Mouse (Mus musculus): ENCODE measurements around the gene Gm10964. TPM values are rescaled to one million over a fixed set of nuclear protein-coding genes. Genes with fewer than 3 reads are reported as not detected.

Gm10964 gene
- polyA plus RNA-seq, 1 experiment from 2014 or later: not detected

- no peak overlapping the region for H3K9ac ChIP-seq (replicated peaks)
- no peak overlapping the region for H3K4me3 ChIP-seq
- peaks cover 61% of the 10 kb centered on the region for H3K4me1 ChIP-seq
- H3K4me2 ChIP-seq (replicated peaks): no peak overlapping the region
- no peak for ATAC-seq (ENCODE audit: low FRiP score, low read depth)
- 78% methylated on average over 28 of the region's 28 CpGs for WGBS
- no peaks in the 10 kb centered on the region for H3K9me3 ChIP-seq
- no peak overlapping the region for H3K27ac ChIP-seq (replicated peaks)
- H3K27me3 ChIP-seq: peaks cover 13% of the 10 kb centered on the region
- no peaks in the 10 kb centered on the region for H3K36me3 ChIP-seq
Measured at GRCm38 (mm10) chr3:103735776-103736600, 3.2 kb upstream of the Gm10964 start.

GRCm38 (mm10) chr3:103737061-103737754 lies 2.0 kb upstream of the Gm10964 start:
- 62% methylated on average over 16 of the region's 16 CpGs for WGBS
- Histone ChIP-seq H3K4me1 (peaks cover 61% of the 10 kb centered on the region), H3K27ac (replicated peaks) (peak overlapping the region; percentile 88)

DNA sequence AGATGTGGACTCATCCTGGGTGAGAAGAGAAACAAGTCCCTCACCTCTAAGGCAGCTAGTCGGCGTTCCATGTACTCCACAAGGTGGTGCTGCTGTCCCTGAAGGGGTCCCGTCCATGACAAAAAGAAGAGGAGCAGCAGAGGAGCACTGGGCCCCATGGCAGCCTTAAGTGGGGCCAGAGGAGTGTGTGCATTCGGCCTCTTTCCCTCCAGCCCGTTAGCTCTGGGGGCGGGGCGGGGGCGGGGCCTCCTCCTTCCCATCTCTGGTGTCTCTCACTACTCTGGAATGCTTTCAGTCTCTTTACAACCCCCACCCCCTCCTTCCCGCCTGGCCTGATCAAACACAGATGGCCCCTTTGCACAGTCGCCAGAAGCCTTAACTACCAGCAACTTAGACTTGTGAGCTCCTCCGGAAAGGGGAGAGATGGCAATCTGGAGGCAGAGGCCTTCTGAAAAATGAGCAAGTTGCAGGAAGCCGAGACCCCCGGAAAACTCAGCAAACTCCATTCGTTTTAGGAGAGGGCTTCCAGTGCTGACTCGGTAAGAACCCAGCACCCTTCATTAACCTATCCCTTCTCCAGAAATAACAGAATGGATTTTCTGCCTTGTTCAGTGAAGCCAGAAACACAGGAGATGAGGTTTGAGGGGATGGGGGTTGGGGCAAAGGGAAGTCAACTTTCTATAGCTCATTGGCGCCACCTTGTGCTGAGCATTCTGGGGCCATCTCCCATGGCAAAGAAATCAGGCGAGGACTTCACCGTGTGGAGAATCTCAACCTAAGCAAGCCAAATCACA lies 1.2 kb upstream of the Gm10964 start, which contains the start of gene Olfml3:
Olfml3 (minus strand) TSS at position 224 of the 794 bp plus-strand sequence.
- Histone ChIP-seq H3K9ac (replicated peaks) (peak within 1 kb of the TSS; percentile 39; the same call in 1 of the 2 replicates), H3K27me3 (peaks cover 13% of the 10 kb centered on the region), H3K4me2 (replicated peaks) (peak within 1 kb of the TSS; percentile 52), H3K36me3 (peaks cover 6% of the 10 kb centered on the region; the same call in 1 of the 2 replicates), H3K27ac (replicated peaks) (peak within 1 kb of the TSS; percentile 88), H3K9me3 (no peaks in the 10 kb centered on the region), H3K4me3 (peak within 1 kb of the TSS; percentile 21), H3K4me1 (peaks cover 59% of the 10 kb centered on the region)
- 2% methylated on average over 18 of the region's 18 CpGs for WGBS
- ATAC-seq (ENCODE audit: low FRiP score, low read depth): peak; percentile 77

More at GRCm38 (mm10) chr3:103737061-103737754, 2.0 kb upstream of the Gm10964 start:
- H3K4me3 ChIP-seq: peak overlapping the region; percentile 21; the same call in 1 of the 2 replicates
- no peaks in the 10 kb centered on the region for H3K9me3 ChIP-seq
- no peak for ATAC-seq (ENCODE audit: low FRiP score, low read depth)
- H3K4me2 ChIP-seq (replicated peaks): peak overlapping the region; percentile 52
- peaks cover 13% of the 10 kb centered on the region for H3K27me3 ChIP-seq
- peaks cover 4% of the 10 kb centered on the region; the same call in 1 of the 2 replicates for H3K36me3 ChIP-seq
- peak overlapping the region; percentile 15; the same call in 1 of the 2 replicates for H3K9ac ChIP-seq (replicated peaks)

GRCm38 (mm10) chr3:103740342-103740741 lies 1.2 kb downstream of the Gm10964 start:
- ATAC-seq (ENCODE audit: low FRiP score, low read depth): no peak
- peaks cover 29% of the 10 kb centered on the region for H3K36me3 ChIP-seq
- 11% methylated on average over 5 of the region's 5 CpGs for WGBS

GRCm38 (mm10) chr3:103743208-103743607 lies 4.0 kb downstream of the Gm10964 start:
- Histone ChIP-seq H3K9ac (replicated peaks) (no peak overlapping the region), H3K4me2 (replicated peaks) (no peak overlapping the region), H3K27me3 (no peaks in the 10 kb centered on the region), H3K9me3 (no peaks in the 10 kb centered on the region), H3K4me3 (no peak overlapping the region), H3K4me1 (peaks cover 9% of the 10 kb centered on the region), H3K36me3 (peaks cover 55% of the 10 kb centered on the region), H3K27ac (replicated peaks) (no peak overlapping the region)
- no peak for ATAC-seq (ENCODE audit: low FRiP score, low read depth)
- whole genome bisulfite sequencing: 88% methylated on average over 6 of the region's 6 CpGs

More at GRCm38 (mm10) chr3:103740342-103740741, 1.2 kb downstream of the Gm10964 start:
- no peak overlapping the region for H3K27ac ChIP-seq (replicated peaks)
- no peaks in the 10 kb centered on the region for H3K9me3 ChIP-seq
- no peak overlapping the region for H3K4me3 ChIP-seq
- peaks cover 13% of the 10 kb centered on the region for H3K27me3 ChIP-seq
- H3K9ac ChIP-seq (replicated peaks): no peak overlapping the region
- no peak overlapping the region for H3K4me2 ChIP-seq (replicated peaks)
- peaks cover 35% of the 10 kb centered on the region for H3K4me1 ChIP-seq

DNA sequence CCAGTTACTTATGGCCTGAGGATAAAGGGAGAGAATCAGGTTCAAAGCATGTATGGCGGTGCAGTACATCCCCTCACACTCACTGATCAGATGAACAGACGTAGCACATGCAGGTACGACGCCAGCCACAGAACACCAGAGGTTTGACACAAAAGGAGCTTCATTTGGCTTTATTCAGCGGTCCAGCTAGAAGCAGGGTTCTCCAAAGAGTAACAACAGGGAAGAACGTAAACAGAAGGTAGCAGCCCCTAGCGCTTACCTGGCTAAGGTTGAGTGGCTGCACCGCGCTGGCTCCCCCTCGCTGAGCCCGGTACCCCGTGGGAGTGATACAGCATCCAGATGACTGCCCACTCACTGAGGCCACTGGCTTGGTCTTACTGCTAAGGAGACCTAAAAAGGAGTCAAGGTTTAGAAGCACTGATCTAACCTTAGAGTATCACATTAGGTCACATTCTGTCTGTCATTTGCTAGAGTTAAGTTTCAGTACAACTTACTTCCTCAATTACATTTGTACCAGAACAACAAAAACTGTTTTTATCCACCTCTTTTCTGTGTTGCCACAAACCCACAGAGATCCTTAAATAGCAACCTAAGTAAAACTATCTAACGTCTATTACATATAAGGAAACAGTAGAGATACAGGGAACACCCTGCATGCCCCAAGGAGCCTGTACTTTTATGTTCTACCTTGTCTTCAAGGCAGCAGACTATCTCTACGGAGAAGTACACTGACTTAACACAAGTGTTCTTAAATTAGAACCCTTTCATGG lies 6.0 kb downstream of the Gm10964 start:
- H3K9ac ChIP-seq (replicated peaks): no peak overlapping the region
- H3K4me2 ChIP-seq (replicated peaks): no peak overlapping the region
- H3K4me3 ChIP-seq: no peak overlapping the region
- peaks cover 5% of the 10 kb centered on the region; the same call in 1 of the 2 replicates for H3K4me1 ChIP-seq
- H3K9me3 ChIP-seq: no peaks in the 10 kb centered on the region
- no peak for ATAC-seq (ENCODE audit: low FRiP score, low read depth)
- no peak overlapping the region for H3K27ac ChIP-seq (replicated peaks)
- H3K36me3 ChIP-seq: peaks cover 73% of the 10 kb centered on the region
- 95% methylated on average over 14 of the region's 14 CpGs for WGBS
- no peaks in the 10 kb centered on the region for H3K27me3 ChIP-seq

- Histone ChIP-seq H3K4me3 (no peak overlapping the region), H3K4me1 (no peaks in the 10 kb centered on the region), H3K27ac (replicated peaks) (no peak overlapping the region), H3K9ac (replicated peaks) (no peak overlapping the region), H3K27me3 (no peaks in the 10 kb centered on the region), H3K9me3 (no peaks in the 10 kb centered on the region), H3K4me2 (replicated peaks) (no peak overlapping the region), H3K36me3 (peaks cover 83% of the 10 kb centered on the region)
- 89% methylated on average over 5 of the region's 5 CpGs for WGBS
- no peak for ATAC-seq (ENCODE audit: low FRiP score, low read depth)
Measured at GRCm38 (mm10) chr3:103746711-103747110, 7.5 kb downstream of the Gm10964 start.

- Histone ChIP-seq H3K9me3 (no peaks in the 10 kb centered on the region), H3K36me3 (peaks cover 85% of the 10 kb centered on the region), H3K4me2 (replicated peaks) (no peak overlapping the region), H3K9ac (replicated peaks) (no peak overlapping the region), H3K4me1 (no peaks in the 10 kb centered on the region), H3K27me3 (no peaks in the 10 kb centered on the region), H3K4me3 (no peak overlapping the region), H3K27ac (replicated peaks) (no peak overlapping the region)
- 90% methylated on average over 2 of the region's 2 CpGs for WGBS
- no peak for ATAC-seq (ENCODE audit: low FRiP score, low read depth)
Measured at GRCm38 (mm10) chr3:103751558-103751957, 12.4 kb downstream of the Gm10964 start.

DNA sequence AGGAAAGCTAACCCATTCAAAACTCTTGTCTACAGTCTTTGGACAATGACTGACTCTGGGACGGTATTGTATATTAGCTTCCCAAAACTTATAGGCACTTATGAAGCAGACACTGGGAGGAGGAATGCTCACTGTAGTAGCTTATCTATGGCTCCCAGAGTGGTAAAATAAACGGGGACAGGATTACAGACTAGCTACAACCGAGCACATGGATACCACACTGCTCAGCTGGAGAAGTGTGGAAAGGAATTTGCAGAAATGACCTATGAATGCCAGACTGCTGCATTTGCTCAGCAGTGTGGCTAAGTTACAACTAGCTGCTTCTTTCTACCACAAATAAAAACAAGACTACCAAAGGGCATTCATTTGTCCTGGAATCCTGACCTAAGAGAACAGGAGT lies 16.2 kb downstream of the Gm10964 start:
- no peaks in the 10 kb centered on the region for H3K9me3 ChIP-seq
- H3K9ac ChIP-seq (replicated peaks): no peak overlapping the region
- WGBS: 80% methylated on average over 3 of the region's 3 CpGs
- H3K4me2 ChIP-seq (replicated peaks): no peak overlapping the region
- H3K4me3 ChIP-seq: no peak overlapping the region
- no peak overlapping the region for H3K27ac ChIP-seq (replicated peaks)
- ATAC-seq (ENCODE audit: low FRiP score, low read depth): no peak
- H3K4me1 ChIP-seq: no peaks in the 10 kb centered on the region
- H3K27me3 ChIP-seq: no peaks in the 10 kb centered on the region
- H3K36me3 ChIP-seq: peaks cover 81% of the 10 kb centered on the region

GRCm38 (mm10) chr3:103756920-103757319 lies 17.8 kb downstream of the Gm10964 start:
- Histone ChIP-seq H3K27me3 (no peaks in the 10 kb centered on the region), H3K9me3 (no peaks in the 10 kb centered on the region), H3K27ac (replicated peaks) (no peak overlapping the region), H3K9ac (replicated peaks) (no peak overlapping the region), H3K4me2 (replicated peaks) (no peak overlapping the region), H3K4me3 (no peak overlapping the region), H3K36me3 (peaks cover 77% of the 10 kb centered on the region), H3K4me1 (no peaks in the 10 kb centered on the region)
- no peak for ATAC-seq (ENCODE audit: low FRiP score, low read depth)
- WGBS: 96% methylated on average over 2 of the region's 2 CpGs

- Histone ChIP-seq H3K27me3 (no peaks in the 10 kb centered on the region), H3K4me2 (replicated peaks) (no peak overlapping the region), H3K9me3 (no peaks in the 10 kb centered on the region), H3K36me3 (peaks cover 77% of the 10 kb centered on the region), H3K4me3 (no peak overlapping the region), H3K27ac (replicated peaks) (no peak overlapping the region), H3K9ac (replicated peaks) (no peak overlapping the region), H3K4me1 (no peaks in the 10 kb centered on the region)
- 90% methylated on average over 7 of the region's 7 CpGs for WGBS
- ATAC-seq (ENCODE audit: low FRiP score, low read depth): no peak
Measured at GRCm38 (mm10) chr3:103758456-103758855, 19.3 kb downstream of the Gm10964 start.

All from midbrain, embryonic 12.5 days (tissue).